Mouse (Mus musculus): Measurements from ENCODE around the gene Fam168b.

DNA sequence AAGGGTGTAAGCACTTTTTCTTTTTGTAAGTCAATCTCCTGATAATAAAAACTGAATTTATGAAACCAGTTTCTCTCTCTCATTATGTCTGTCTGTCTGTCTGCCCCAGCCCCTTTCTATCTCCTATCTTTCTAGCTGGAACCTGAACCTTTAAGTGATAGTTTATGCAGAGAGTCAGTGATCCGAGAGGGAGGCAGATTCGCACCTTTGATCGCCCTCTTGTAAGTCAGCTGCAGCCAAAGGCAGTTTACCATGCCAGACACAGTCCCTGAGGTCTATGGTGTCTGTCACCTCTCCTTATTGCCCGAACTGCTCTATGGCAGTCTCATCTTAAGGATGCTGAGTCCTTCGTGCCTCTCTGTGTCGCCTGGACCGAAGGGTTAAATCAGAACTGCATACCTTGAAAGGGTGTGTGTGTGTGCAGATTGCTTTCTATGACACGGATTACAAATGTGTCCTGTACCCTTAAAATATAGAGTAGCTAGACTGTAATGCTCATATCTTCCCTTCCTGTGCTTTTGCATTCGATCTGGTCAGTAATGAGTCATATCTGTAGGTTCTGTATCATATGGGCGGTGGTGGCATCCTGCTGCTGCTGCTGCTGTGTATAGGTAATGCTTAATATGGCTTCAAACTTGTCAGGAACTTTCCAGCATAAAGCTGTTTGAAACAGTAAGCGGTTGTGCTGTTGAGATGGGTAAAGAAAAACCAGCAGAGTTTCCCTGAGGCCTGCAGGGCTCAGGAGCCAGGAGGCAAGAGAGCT, 9.4 kb upstream of the Fam168b start:
- TF ChIP-seq CTCF (IDR thresholded peaks at IDR 0.05; ENCODE audit: control insufficient read depth, insufficient read depth, insufficient read length) (no peak), CEBPB (IDR thresholded peaks at IDR 0.05; ENCODE audit: low read depth) (no peak), USF1 (IDR thresholded peaks at IDR 0.05; ENCODE audit: low read depth) (no peak), MYOG (IDR thresholded peaks at IDR 0.05; ENCODE audit: control insufficient read depth, extremely low read depth, insufficient read length) (no peak), FOSL1 (IDR thresholded peaks at IDR 0.05; ENCODE audit: insufficient read depth, low read length, poor library complexity, severe bottlenecking) (no peak), MAX (IDR thresholded peaks at IDR 0.05) (no peak), MYOD1 (IDR thresholded peaks at IDR 0.05; ENCODE audit: control insufficient read depth, insufficient read length, low read depth) (no peak)

Measured in C2C12 (cell line).